In the genomic region with DNA sequence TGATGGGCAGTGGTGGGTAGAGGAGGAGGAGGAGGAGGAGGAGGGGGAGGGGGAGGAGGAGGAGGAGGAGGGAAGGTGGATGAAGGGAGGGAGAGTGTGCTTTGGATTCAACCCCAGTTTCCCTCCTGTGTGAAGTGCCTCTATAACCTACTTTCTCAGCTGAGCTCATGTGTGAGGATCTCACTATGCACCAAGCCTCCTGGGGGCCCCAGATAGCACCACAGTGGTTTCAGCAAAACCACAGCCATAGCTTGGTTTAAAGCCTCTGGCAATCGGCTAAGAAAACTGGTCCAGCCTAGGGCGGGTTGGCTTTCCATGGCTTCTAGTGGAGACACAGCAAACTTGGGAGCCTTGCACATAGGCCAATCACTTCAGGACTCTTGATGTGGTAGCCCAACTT, we compare ENCODE assay signal across 20 mouse cellular contexts.
"Had no signal": no experiment of that assay in that cellular context is flagged by ENCODE, and none has a peak within 500 bp of the region (broad histone marks: within the 10 kb centered on the region; RNA-seq: fewer than 3 reads in every experiment).

No protein-coding gene starts in this region.

- DNase-seq: kidney, postnatal 25 days; layer of hippocampus, adult 9-11 months; liver; lung, adult 18-20 months; lung, postnatal 10 days; lung, postnatal 36 days; thymus, adult 2 months; thymus, postnatal 25 days had no signal

- H3K27ac ChIP-seq: kidney, postnatal 0 days; layer of hippocampus, adult 2 months; limb, embryonic 10.5 days; limb, embryonic 13.5 days; liver, embryonic 12.5 days; liver, embryonic 15.5 days; lung, embryonic 15.5 days; midbrain, embryonic 12.5 days; neural tube, embryonic 13.5 days; stomach, postnatal 0 days had no signal

- H3K9ac ChIP-seq: limb, embryonic 13.5 days; liver, embryonic 12.5 days; liver, embryonic 15.5 days; lung, embryonic 15.5 days; midbrain, embryonic 12.5 days; neural tube, embryonic 13.5 days had no signal

- H3K4me3 ChIP-seq: layer of hippocampus, adult 2 months; limb, embryonic 10.5 days; limb, embryonic 13.5 days; liver, embryonic 12.5 days; liver, embryonic 15.5 days; lung, embryonic 15.5 days; midbrain, embryonic 12.5 days; myocyte; neural tube, embryonic 13.5 days had no signal

- H3K27me3 ChIP-seq: limb, embryonic 13.5 days; liver, embryonic 12.5 days; liver, embryonic 15.5 days; lung, embryonic 15.5 days; neural tube, embryonic 13.5 days had no signal

- H3K4me1 ChIP-seq: liver, embryonic 12.5 days; liver, embryonic 15.5 days; lung, embryonic 15.5 days had no signal

- H3K36me3 ChIP-seq: limb, embryonic 10.5 days; limb, embryonic 13.5 days; liver, embryonic 12.5 days; liver, embryonic 15.5 days; lung, embryonic 15.5 days; midbrain, embryonic 12.5 days; neural tube, embryonic 13.5 days had no signal

- H3K4me2 ChIP-seq: limb, embryonic 13.5 days; liver, embryonic 12.5 days; liver, embryonic 15.5 days; lung, embryonic 15.5 days; midbrain, embryonic 12.5 days; neural tube, embryonic 13.5 days had no signal

- H3K9me3 ChIP-seq: limb, embryonic 10.5 days; limb, embryonic 13.5 days; liver, embryonic 12.5 days; liver, embryonic 15.5 days; lung, embryonic 15.5 days; midbrain, embryonic 12.5 days; neural tube, embryonic 13.5 days had no signal

- ATAC-seq: liver, embryonic 12.5 days; midbrain, embryonic 16.5 days had no signal
